Mouse (Mus musculus): ENCODE measurements around the gene Slitrk2. TPM values are rescaled to one million over a fixed set of nuclear protein-coding genes. Genes with fewer than 3 reads are reported as not detected.
A peak's percentile ranks its signal among the peaks of the same experiment; 100 is the strongest.

Gene Slitrk2
- polyA plus RNA-seq (2012; rRNA removed): 3.7 and 6.0 TPM in 2 replicates

DNA sequence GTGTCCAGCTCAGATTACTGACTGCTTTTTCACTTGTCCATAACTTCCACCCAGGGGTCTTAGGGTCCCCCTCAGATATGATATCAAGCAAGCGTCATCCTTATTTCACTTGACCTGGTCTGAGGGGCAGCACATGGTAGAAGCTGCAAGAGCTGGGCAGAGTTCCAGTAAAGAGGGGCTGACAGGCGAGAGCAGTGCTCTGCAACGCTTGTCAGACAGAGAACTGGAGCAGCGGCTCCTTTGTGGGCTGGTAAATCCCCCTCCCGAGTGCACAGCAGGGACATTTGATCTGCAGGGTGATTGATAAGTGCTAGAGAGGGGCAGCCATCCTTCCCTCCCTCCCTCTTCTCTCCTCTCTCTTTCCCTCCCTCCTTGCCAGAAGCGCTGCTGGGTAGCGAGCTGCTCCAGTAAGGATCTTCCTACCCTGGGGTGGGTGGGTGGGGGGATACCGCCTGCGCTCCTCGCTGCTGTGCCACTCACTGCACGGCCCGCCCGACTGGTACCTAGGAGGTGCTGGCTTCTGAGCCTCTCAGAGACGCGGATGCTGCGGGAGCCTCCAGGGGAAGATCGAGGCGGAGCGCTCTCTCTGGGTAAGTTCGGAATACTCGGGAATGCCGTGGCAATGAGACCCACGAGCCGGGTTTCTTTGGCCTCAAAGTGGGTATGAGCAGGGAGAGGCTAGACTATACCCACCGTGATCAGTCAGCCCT lies at the start of gene Slitrk2:
Gene Slitrk2, plus strand, starts transcription at position 408 of the 710 bp plus-strand sequence.
- TF ChIP-seq POLR2A (IDR thresholded peaks at IDR 0.05; ENCODE audit: borderline replicate concordance, extremely low read depth, insufficient read depth, insufficient read length, poor library complexity, severe bottlenecking) (no peak), CTCF (IDR thresholded peaks at IDR 0.05; ENCODE audit: borderline replicate concordance, extremely low read depth, insufficient read depth, insufficient read length) (no peak)
- DNase-seq (ENCODE audit: low read depth): peak; percentile 77

DNA sequence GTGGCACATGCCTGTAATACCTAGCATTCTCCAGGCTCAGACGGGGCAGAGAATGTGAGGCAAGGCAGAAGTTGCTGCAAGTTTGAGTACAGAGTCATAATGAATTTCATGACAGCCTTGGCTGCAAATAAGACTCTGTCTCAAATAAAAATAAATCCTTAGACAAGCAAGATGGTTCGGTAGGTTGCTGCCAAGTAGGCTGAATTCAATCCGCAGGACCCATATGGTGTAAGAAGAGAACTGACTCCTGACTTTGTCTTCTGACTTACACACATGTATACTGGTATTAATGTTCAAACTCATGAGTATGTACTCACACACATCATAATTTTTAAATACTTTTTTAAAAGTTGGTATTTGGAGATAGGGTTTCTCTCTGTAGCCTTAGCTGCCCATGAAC lies 43.6 kb upstream of the Slitrk2 start:
- no peak for TF ChIP-seq CTCF (IDR thresholded peaks at IDR 0.05; ENCODE audit: borderline replicate concordance, extremely low read depth, insufficient read depth, insufficient read length)
- DNase-seq (ENCODE audit: low read depth): peak; percentile 0

DNA sequence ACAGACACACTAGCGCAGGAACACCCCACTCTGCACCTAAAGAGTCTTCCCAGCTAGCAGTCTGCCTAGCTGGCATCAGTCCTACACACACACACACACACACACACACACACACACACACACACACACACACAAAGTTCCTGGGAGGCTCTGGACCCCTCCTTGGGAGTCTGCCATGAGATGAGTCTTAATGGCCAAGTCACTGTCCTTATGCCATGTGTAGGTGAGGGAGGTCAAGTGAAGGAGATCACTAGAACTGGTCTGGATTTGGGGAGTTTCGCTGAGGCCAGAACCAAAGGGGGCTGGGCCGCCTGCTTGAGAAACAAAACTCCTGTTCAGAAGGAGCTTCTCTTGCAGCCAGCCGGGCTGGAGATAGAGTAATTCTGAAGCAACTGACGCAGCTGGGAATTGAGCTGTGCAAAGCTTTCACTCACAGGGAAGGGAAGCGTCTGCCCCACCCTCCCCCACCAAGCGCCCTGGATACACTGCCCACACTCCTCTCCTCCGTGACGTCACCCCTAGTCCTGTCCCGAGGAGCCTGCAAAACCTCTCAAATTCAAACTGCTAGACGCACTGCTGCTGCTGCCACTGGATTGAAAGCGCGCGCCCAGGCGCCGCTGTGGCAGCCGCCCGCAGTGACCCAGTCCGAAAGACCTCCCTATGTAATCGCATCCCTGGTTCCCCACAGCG lies 3.5 kb downstream of the Slitrk2 start:
- TF ChIP-seq POLR2A (IDR thresholded peaks at IDR 0.05; ENCODE audit: borderline replicate concordance, extremely low read depth, insufficient read depth, insufficient read length, poor library complexity, severe bottlenecking): no peak
- TF ChIP-seq CTCF (IDR thresholded peaks at IDR 0.05; ENCODE audit: borderline replicate concordance, extremely low read depth, insufficient read depth, insufficient read length): no peak
- DNase-seq (ENCODE audit: low read depth): peak; percentile 87

DNA sequence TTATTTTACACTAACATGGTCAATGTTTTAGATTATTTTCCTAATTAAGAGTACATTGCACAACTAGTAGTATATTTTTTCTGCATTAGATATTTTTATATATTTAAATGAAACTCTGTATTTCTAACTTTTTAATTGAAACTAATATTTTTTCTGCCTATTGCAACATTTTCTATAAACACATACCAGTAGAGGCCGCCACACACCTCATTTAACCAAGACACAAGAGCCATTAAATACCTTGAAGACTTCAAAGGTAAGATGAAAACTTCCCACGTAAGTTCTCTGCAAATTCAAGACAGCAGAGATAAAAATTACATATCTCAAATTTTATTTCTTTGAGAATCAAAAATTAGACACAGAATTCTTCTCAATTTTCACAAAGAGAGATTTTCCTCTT lies 8.2 kb downstream of the Slitrk2 start:
- DNase-seq (ENCODE audit: low read depth): peak; percentile 72
- TF ChIP-seq POLR2A (IDR thresholded peaks at IDR 0.05; ENCODE audit: borderline replicate concordance, extremely low read depth, insufficient read depth, insufficient read length, poor library complexity, severe bottlenecking) (no peak), CTCF (IDR thresholded peaks at IDR 0.05; ENCODE audit: borderline replicate concordance, extremely low read depth, insufficient read depth, insufficient read length) (no peak)

DNA sequence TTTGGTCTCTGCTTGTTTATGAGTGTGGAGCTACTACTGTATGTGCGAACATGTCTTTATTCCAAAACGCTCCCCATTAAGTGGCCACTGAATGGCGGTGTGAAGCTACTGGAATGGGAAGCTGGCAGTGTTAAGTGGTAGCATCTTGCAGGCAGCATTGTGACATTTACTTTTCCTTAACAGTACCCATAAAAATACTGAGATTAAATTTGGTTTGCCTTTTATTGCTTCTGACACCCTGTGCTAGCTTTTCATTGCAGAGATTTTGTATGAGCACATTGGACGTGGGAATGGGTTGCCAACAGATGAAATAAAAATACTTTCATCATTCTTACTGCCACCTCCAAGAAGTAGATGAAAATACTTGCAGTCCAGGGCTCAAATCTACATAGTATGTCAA lies 27.8 kb downstream of the Slitrk2 start:
- TF ChIP-seq CTCF (IDR thresholded peaks at IDR 0.05; ENCODE audit: borderline replicate concordance, extremely low read depth, insufficient read depth, insufficient read length) (no peak), POLR2A (IDR thresholded peaks at IDR 0.05; ENCODE audit: borderline replicate concordance, extremely low read depth, insufficient read depth, insufficient read length, poor library complexity, severe bottlenecking) (no peak)
- no peak for DNase-seq (ENCODE audit: low read depth)

DNA sequence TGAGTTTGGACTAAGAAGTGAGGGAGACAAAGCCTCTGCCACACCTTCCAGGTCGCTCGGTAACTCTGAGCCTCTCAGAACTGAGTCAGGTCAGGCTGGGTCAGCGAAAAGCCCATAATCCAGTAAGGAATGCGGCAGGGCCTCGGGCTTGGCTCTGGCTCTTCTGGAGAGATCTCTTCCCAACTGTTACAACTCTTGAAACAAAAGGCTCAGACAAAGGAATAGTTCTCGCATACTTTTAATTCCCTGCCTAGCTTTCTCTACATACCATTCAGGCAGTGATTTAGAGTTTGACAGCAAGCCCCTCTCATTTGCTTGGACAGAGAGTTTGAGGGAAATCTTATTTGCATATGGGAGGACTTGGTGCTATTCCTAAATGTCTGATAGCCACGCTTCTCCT lies 29.5 kb downstream of the Slitrk2 start:
- no peak for TF ChIP-seq CTCF (IDR thresholded peaks at IDR 0.05; ENCODE audit: borderline replicate concordance, extremely low read depth, insufficient read depth, insufficient read length)
- TF ChIP-seq POLR2A (IDR thresholded peaks at IDR 0.05; ENCODE audit: borderline replicate concordance, extremely low read depth, insufficient read depth, insufficient read length, poor library complexity, severe bottlenecking): no peak
- DNase-seq (ENCODE audit: low read depth): no peak
